12 mouse cellular contexts compared by ENCODE assay signal in the genomic region with DNA sequence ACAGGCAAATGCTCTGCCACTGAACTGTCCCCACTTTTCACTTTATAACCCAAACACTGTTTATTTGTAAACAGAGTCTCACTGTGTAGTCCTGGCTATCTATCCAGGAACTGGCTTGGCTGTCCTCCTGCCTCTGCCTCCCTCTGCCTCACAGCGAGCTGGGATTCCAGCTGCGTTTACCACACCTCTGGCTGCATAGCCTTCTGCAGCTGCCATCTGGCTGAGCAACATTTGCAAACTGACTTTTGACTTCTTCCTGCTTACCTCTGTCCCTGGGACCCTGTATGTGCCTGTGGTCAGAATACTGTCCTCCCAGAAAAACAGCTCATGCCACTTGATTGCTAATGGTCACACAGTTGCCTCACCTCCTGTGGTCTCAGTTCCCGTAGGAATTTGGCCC. TPM values are rescaled to one million over a fixed set of nuclear protein-coding genes. Genes with fewer than 3 reads are reported as not detected.
DNase-seq lines count a peak whose midpoint lies in the region; ATAC-seq and TF ChIP-seq lines count a peak whose summit lies in the region.
"Had no signal": no experiment of that assay in that cellular context is flagged by ENCODE, and none has a peak within 500 bp of the region (broad histone marks: within the 10 kb centered on the region; RNA-seq: fewer than 3 reads in every experiment).

No protein-coding gene starts in this region.

- H3K27me3 ChIP-seq in forebrain, embryonic 10.5 days (ENCODE audit: poor library complexity, severe bottlenecking): no peaks in the 10 kb centered on the region
- H3K27me3 ChIP-seq in forebrain, embryonic 16.5 days (replicated peaks; ENCODE audit: control insufficient read depth, insufficient read depth, low read length): no peaks in the 10 kb centered on the region
- no peaks in the 10 kb centered on the region for H3K27me3 ChIP-seq in lung, embryonic 14.5 days (ENCODE audit: insufficient read depth, low read length)
- no peaks in the 10 kb centered on the region for H3K27me3 ChIP-seq in limb, embryonic 10.5 days (ENCODE audit: low read depth, poor library complexity, severe bottlenecking)
- no peaks in the 10 kb centered on the region for H3K27me3 ChIP-seq in stomach, embryonic 15.5 days (replicated peaks)
- no peaks in the 10 kb centered on the region for H3K27me3 ChIP-seq in neural tube, embryonic 15.5 days (replicated peaks)
- H3K27me3 ChIP-seq: neural tube, embryonic 12.5 days had no signal

- 0 out of 2 replicates have a peak overlapping the region, but pooled peaks have one; percentile 33 for H3K27ac ChIP-seq in forebrain, embryonic 10.5 days
- no peak overlapping the region for H3K27ac ChIP-seq in forebrain, embryonic 16.5 days (ENCODE audit: low read length)
- H3K27ac ChIP-seq in lung, embryonic 14.5 days (ENCODE audit: low read depth): no peak overlapping the region
- H3K27ac ChIP-seq in limb, embryonic 10.5 days: peak overlapping the region; percentile 96; the same call in 1 of the 2 replicates
- peak overlapping the region; percentile 95 for H3K27ac ChIP-seq in stomach, embryonic 15.5 days
- H3K27ac ChIP-seq in neural tube, embryonic 15.5 days (replicated peaks): no peak overlapping the region
- H3K27ac ChIP-seq: neural tube, embryonic 12.5 days had no signal

- no peak overlapping the region for H3K9ac ChIP-seq in forebrain, embryonic 16.5 days (replicated peaks; ENCODE audit: low read depth, low read length)
- H3K9ac ChIP-seq in lung, embryonic 14.5 days: no peak overlapping the region
- H3K9ac ChIP-seq in stomach, embryonic 15.5 days: no peak overlapping the region
- H3K9ac ChIP-seq in neural tube, embryonic 15.5 days (replicated peaks): no peak overlapping the region

- no peak overlapping the region for H3K4me2 ChIP-seq in forebrain, embryonic 16.5 days (ENCODE audit: low read length)
- H3K4me2 ChIP-seq in lung, embryonic 14.5 days: no peak overlapping the region
- peak overlapping the region; percentile 14 for H3K4me2 ChIP-seq in stomach, embryonic 15.5 days
- H3K4me2 ChIP-seq in neural tube, embryonic 15.5 days: no peak overlapping the region

- H3K9me3 ChIP-seq in forebrain, embryonic 10.5 days: no peaks in the 10 kb centered on the region
- no peaks in the 10 kb centered on the region for H3K9me3 ChIP-seq in forebrain, embryonic 16.5 days (ENCODE audit: control insufficient read depth, low read length)
- no peaks in the 10 kb centered on the region for H3K9me3 ChIP-seq in lung, embryonic 14.5 days (ENCODE audit: low read depth, low read length)
- H3K9me3 ChIP-seq in limb, embryonic 10.5 days (replicated peaks): no peaks in the 10 kb centered on the region
- no peaks in the 10 kb centered on the region for H3K9me3 ChIP-seq in stomach, embryonic 15.5 days
- H3K9me3 ChIP-seq in neural tube, embryonic 15.5 days (replicated peaks): no peaks in the 10 kb centered on the region
- H3K9me3 ChIP-seq: neural tube, embryonic 12.5 days had no signal

- H3K4me3 ChIP-seq in forebrain, embryonic 10.5 days: no peak overlapping the region
- no peak overlapping the region for H3K4me3 ChIP-seq in forebrain, embryonic 16.5 days (replicated peaks; ENCODE audit: low read length)
- H3K4me3 ChIP-seq in lung, embryonic 14.5 days (ENCODE audit: low read depth, low read length): no peak overlapping the region
- H3K4me3 ChIP-seq in limb, embryonic 10.5 days: no peak overlapping the region
- H3K4me3 ChIP-seq in stomach, embryonic 15.5 days (replicated peaks): no peak overlapping the region
- H3K4me3 ChIP-seq in neural tube, embryonic 15.5 days (replicated peaks): no peak overlapping the region
- H3K4me3 ChIP-seq: heart, adult 2 months; neural tube, embryonic 12.5 days had no signal

- peaks cover 19% of the 10 kb centered on the region for H3K36me3 ChIP-seq in forebrain, embryonic 10.5 days (replicated peaks)
- no peaks in the 10 kb centered on the region for H3K36me3 ChIP-seq in forebrain, embryonic 16.5 days (ENCODE audit: control insufficient read depth, insufficient read depth)
- peaks cover 12% of the 10 kb centered on the region for H3K36me3 ChIP-seq in lung, embryonic 14.5 days (ENCODE audit: insufficient read depth)
- peaks cover 20% of the 10 kb centered on the region for H3K36me3 ChIP-seq in limb, embryonic 10.5 days
- 0 out of 2 replicates have a peak, but pooled peaks cover 3% of the 10 kb centered on the region for H3K36me3 ChIP-seq in stomach, embryonic 15.5 days
- H3K36me3 ChIP-seq in neural tube, embryonic 15.5 days: no peaks in the 10 kb centered on the region

- no peak for TF ChIP-seq CTCF in lung, embryonic 14.5 days (IDR thresholded peaks at IDR 0.05; ENCODE audit: low read depth)

- H3K4me1 ChIP-seq in forebrain, embryonic 10.5 days: peaks cover 77% of the 10 kb centered on the region
- peaks cover 36% of the 10 kb centered on the region for H3K4me1 ChIP-seq in forebrain, embryonic 16.5 days (replicated peaks; ENCODE audit: control insufficient read depth, insufficient read depth, low read length)
- H3K4me1 ChIP-seq in lung, embryonic 14.5 days (ENCODE audit: insufficient read depth): peaks cover 40% of the 10 kb centered on the region
- H3K4me1 ChIP-seq in limb, embryonic 10.5 days: peaks cover 65% of the 10 kb centered on the region
- H3K4me1 ChIP-seq in stomach, embryonic 15.5 days: peaks cover 83% of the 10 kb centered on the region
- H3K4me1 ChIP-seq in neural tube, embryonic 15.5 days: peaks cover 68% of the 10 kb centered on the region

- ATAC-seq in forebrain, embryonic 16.5 days: no peak
- ATAC-seq in lung, embryonic 14.5 days (ENCODE audit: insufficient read depth): no peak
- ATAC-seq in stomach, embryonic 15.5 days (ENCODE audit: insufficient read depth, low FRiP score, low read depth): no peak
- no peak for ATAC-seq in neural tube, embryonic 15.5 days (ENCODE audit: low FRiP score)
- no peak for ATAC-seq in frontal cortex, adult (ENCODE audit: low TSS enrichment)
- ATAC-seq: forebrain, embryonic 14.5 days had no signal

- DNase-seq in forebrain, embryonic 10.5 days (ENCODE audit: extremely low spot score, low spot score): no peak
- DNase-seq in lung, embryonic 14.5 days: peak; percentile 27
- DNase-seq in lung, postnatal 36 days: no peak
- DNase-seq in limb, embryonic 10.5 days (ENCODE audit: low spot score): no peak
- DNase-seq: cerebellum, postnatal 36 days had no signal

- 81% methylated on average over 3 of the region's 3 CpGs for WGBS in forebrain, embryonic 10.5 days
- WGBS in forebrain, embryonic 16.5 days: 66% methylated on average over 3 of the region's 3 CpGs
- 36% methylated on average over 3 of the region's 3 CpGs for WGBS in lung, embryonic 14.5 days
- 43% methylated on average over 3 of the region's 3 CpGs for WGBS in limb, embryonic 10.5 days
- WGBS in stomach, embryonic 15.5 days: 44% methylated on average over 3 of the region's 3 CpGs
- WGBS in neural tube, embryonic 15.5 days: 64% methylated on average over 3 of the region's 3 CpGs

RNA-seq across cellular contexts. Expression of a gene that starts 1.5 kb away (rescaled TPM):
- 167 and 178 TPM in 2 replicates for polyA plus RNA-seq in forebrain, embryonic 10.5 days (2016; fragmentation: Nextera tagmentation; extraction: Ambion mirVana)
- polyA plus RNA-seq in forebrain, embryonic 16.5 days (2015; fragmentation: Nextera tagmentation; extraction: Ambion mirVana): 37.5 and 39.7 TPM in 2 replicates
- 144 and 158 TPM in 2 replicates for polyA plus RNA-seq in lung, embryonic 14.5 days (2014; fragmentation: Nextera tagmentation; extraction: Ambion mirVana)
- 170 and 183 TPM in 2 replicates for polyA plus RNA-seq in limb, embryonic 10.5 days (2016; fragmentation: Nextera tagmentation; extraction: Ambion mirVana)
- 139 and 142 TPM in 2 replicates for polyA plus RNA-seq in stomach, embryonic 15.5 days (2015; fragmentation: Nextera tagmentation; extraction: Ambion mirVana)
- polyA plus RNA-seq in neural tube, embryonic 15.5 days (2015; fragmentation: Nextera tagmentation; extraction: Ambion mirVana): 15.6 and 42.9 TPM in 2 replicates

RNA-seq across cellular contexts. Expression of a gene that starts 1.7 kb away (rescaled TPM):
- polyA plus RNA-seq in forebrain, embryonic 10.5 days (2016; fragmentation: Nextera tagmentation; extraction: Ambion mirVana): 4.0 and 4.8 TPM in 2 replicates
- 5.2 and 7.1 TPM in 2 replicates for polyA plus RNA-seq in forebrain, embryonic 16.5 days (2015; fragmentation: Nextera tagmentation; extraction: Ambion mirVana)
- polyA plus RNA-seq in lung, embryonic 14.5 days (2014; fragmentation: Nextera tagmentation; extraction: Ambion mirVana): 4.6 TPM in 2 replicates
- 2.4 and 3.3 TPM in 2 replicates for polyA plus RNA-seq in limb, embryonic 10.5 days (2016; fragmentation: Nextera tagmentation; extraction: Ambion mirVana)
- 7.2 and 7.4 TPM in 2 replicates for polyA plus RNA-seq in stomach, embryonic 15.5 days (2015; fragmentation: Nextera tagmentation; extraction: Ambion mirVana)
- polyA plus RNA-seq in neural tube, embryonic 15.5 days (2015; fragmentation: Nextera tagmentation; extraction: Ambion mirVana): 6.0 and 8.0 TPM in 2 replicates

RNA-seq across cellular contexts. Expression of a gene that starts 17.9 kb away (rescaled TPM):
- 0.17 and 0.58 TPM in 2 replicates for polyA plus RNA-seq in forebrain, embryonic 10.5 days (2016; fragmentation: Nextera tagmentation; extraction: Ambion mirVana)
- 0.19 and 0.90 TPM in 2 replicates for polyA plus RNA-seq in forebrain, embryonic 16.5 days (2015; fragmentation: Nextera tagmentation; extraction: Ambion mirVana)
- polyA plus RNA-seq in lung, embryonic 14.5 days (2014; fragmentation: Nextera tagmentation; extraction: Ambion mirVana): 0.23 and 0.30 TPM in 2 replicates
- 0.23 and 0.58 TPM in 2 replicates for polyA plus RNA-seq in limb, embryonic 10.5 days (2016; fragmentation: Nextera tagmentation; extraction: Ambion mirVana)
- polyA plus RNA-seq in stomach, embryonic 15.5 days (2015; fragmentation: Nextera tagmentation; extraction: Ambion mirVana): 0.53 and 1.3 TPM in 2 replicates
- polyA plus RNA-seq in neural tube, embryonic 15.5 days (2015; fragmentation: Nextera tagmentation; extraction: Ambion mirVana): 0.95 and 1.7 TPM in 2 replicates
- polyA plus RNA-seq: neural tube, embryonic 12.5 days had no signal

RNA-seq across cellular contexts. Expression of a gene that starts 17.9 kb away (rescaled TPM):
- polyA plus RNA-seq in forebrain, embryonic 10.5 days (2016; fragmentation: Nextera tagmentation; extraction: Ambion mirVana): 36.9 and 38.0 TPM in 2 replicates
- polyA plus RNA-seq in forebrain, embryonic 16.5 days (2015; fragmentation: Nextera tagmentation; extraction: Ambion mirVana): 13.1 and 14.4 TPM in 2 replicates
- polyA plus RNA-seq in lung, embryonic 14.5 days (2014; fragmentation: Nextera tagmentation; extraction: Ambion mirVana): 65.9 and 71.6 TPM in 2 replicates
- polyA plus RNA-seq in limb, embryonic 10.5 days (2016; fragmentation: Nextera tagmentation; extraction: Ambion mirVana): 24.4 and 31.3 TPM in 2 replicates
- 132 and 137 TPM in 2 replicates for polyA plus RNA-seq in stomach, embryonic 15.5 days (2015; fragmentation: Nextera tagmentation; extraction: Ambion mirVana)
- polyA plus RNA-seq in neural tube, embryonic 15.5 days (2015; fragmentation: Nextera tagmentation; extraction: Ambion mirVana): 13.7 and 52.4 TPM in 2 replicates

RNA-seq across cellular contexts. Expression of a gene that starts 21.7 kb away (rescaled TPM):
- 412 and 424 TPM in 2 replicates for polyA plus RNA-seq in forebrain, embryonic 10.5 days (2016; fragmentation: Nextera tagmentation; extraction: Ambion mirVana)
- polyA plus RNA-seq in forebrain, embryonic 16.5 days (2015; fragmentation: Nextera tagmentation; extraction: Ambion mirVana): 72.6 and 82.9 TPM in 2 replicates
- 395 and 399 TPM in 2 replicates for polyA plus RNA-seq in lung, embryonic 14.5 days (2014; fragmentation: Nextera tagmentation; extraction: Ambion mirVana)
- 395 and 434 TPM in 2 replicates for polyA plus RNA-seq in limb, embryonic 10.5 days (2016; fragmentation: Nextera tagmentation; extraction: Ambion mirVana)
- polyA plus RNA-seq in stomach, embryonic 15.5 days (2015; fragmentation: Nextera tagmentation; extraction: Ambion mirVana): 293 and 308 TPM in 2 replicates
- polyA plus RNA-seq in neural tube, embryonic 15.5 days (2015; fragmentation: Nextera tagmentation; extraction: Ambion mirVana): 26.7 and 88.4 TPM in 2 replicates

Comparison
In these comparisons a context has a peak if more than half of its experiments do, and no peak if none do; other contexts are left out.
1. H3K27ac ChIP-seq: peak in forebrain, embryonic 10.5 days (single experiment), limb, embryonic 10.5 days (single experiment) and stomach, embryonic 15.5 days (single experiment); none in forebrain, embryonic 16.5 days (single experiment), lung, embryonic 14.5 days (single experiment) and neural tube, embryonic 15.5 days (single experiment).